Mouse (Mus musculus): ENCODE data around the gene Atrx. TPM values are rescaled to one million over a fixed set of nuclear protein-coding genes. Genes with fewer than 3 reads are reported as not detected.

Gene Atrx
- polyA plus RNA-seq (2021; fragmentation: Nextera tagmentation), result 69.8 and 76.0 TPM in 2 replicates
- long read RNA-seq, experiment 1, transcript Atrx-209 (7 exons, 1,155 nt), result major isoform, 10 of 181 reads
- long read RNA-seq, experiment 1, transcript Atrx-210 (9 exons, 1,716 nt), result minor isoform, 8 of 181 reads
- long read RNA-seq, experiment 1, partial matches to known transcripts, result 43 of 181 reads
- long read RNA-seq, experiment 1, other reads (novel, unspliced or antisense), result 117 of 181 reads
- long read RNA-seq, experiment 2, transcript Atrx-206 (8 exons, 3,233 nt), result minor isoform, 5 of 460 reads
- long read RNA-seq, experiment 2, transcript Atrx-209 (7 exons, 1,155 nt), result minor isoform, 16 of 460 reads
- long read RNA-seq, experiment 2, transcript Atrx-217 (11 exons, 1,920 nt), result minor isoform, 5 of 460 reads
- long read RNA-seq, experiment 2, transcript Atrx-210 (9 exons, 1,716 nt), result major isoform, 53 of 460 reads
- long read RNA-seq, experiment 2, partial matches to known transcripts, result 206 of 460 reads
- long read RNA-seq, experiment 2, other reads (novel, unspliced or antisense), result 165 of 460 reads

GRCm38 (mm10) chrX:105928861-105929477 lies at the start of gene Atrx:
TSS of gene Atrx (minus strand) at chrX:105929403.

GRCm38 (mm10) chrX:105764162-105765004 lies 164.8 kb downstream of the Atrx start, which contains the start of gene Fgf16:
TSS of gene Fgf16 (plus strand) at chrX:105764279.

Other genes with a start within 250 kb of the Atrx start
- gene Fgf16, start 165.1 kb downstream of the Atrx start, polyA plus RNA-seq (2021; fragmentation: Nextera tagmentation), result 0.78 and 1.5 TPM in 2 replicates
- gene Magt1, start 82.5 kb upstream of the Atrx start, polyA plus RNA-seq (2021; fragmentation: Nextera tagmentation), result 8.3 and 10.5 TPM in 2 replicates
- gene Cox7b, start 86.3 kb upstream of the Atrx start, polyA plus RNA-seq (2021; fragmentation: Nextera tagmentation), result 808 and 954 TPM in 2 replicates
- 1.6 and 3.0 TPM in 2 replicates for gene Atp7a, start 97.9 kb upstream of the Atrx start, polyA plus RNA-seq (2021; fragmentation: Nextera tagmentation)
- 0.79 and 1.1 TPM in 2 replicates for gene Tlr13, start 213.8 kb upstream of the Atrx start, polyA plus RNA-seq (2021; fragmentation: Nextera tagmentation)

Measured in layer of hippocampus, adult 6 months (tissue).